Mouse (Mus musculus): ENCODE results near the gene Tmem179b.
A peak's percentile ranks its signal among the peaks of the same experiment; 100 is the strongest.

Gene Tmem179b

GRCm38 (mm10) chr19:8786008-8786781, 11.9 kb upstream of the Tmem179b start, which contains the start of gene Taf6l:
Taf6l (minus strand) TSS chr19:8786417.
- peak; percentile 92 to 96 for DNase-seq (ENCODE audit: low spot score in 2 of 2)

- peak; percentile 22 to 37 for DNase-seq (ENCODE audit: low spot score in 2 of 2)
Measured at GRCm38 (mm10) chr19:8774951-8775421, 719 bp upstream of the Tmem179b start.

GRCm38 (mm10) chr19:8773409-8773808, 858 bp downstream of the Tmem179b start:
- no peak for DNase-seq (ENCODE audit: low spot score in 2 of 2)

- peak in 1 of 2 experiments; percentile 41 for DNase-seq (ENCODE audit: low spot score in 2 of 2)
Measured at GRCm38 (mm10) chr19:8772996-8773395, 1.3 kb downstream of the Tmem179b start.

GRCm38 (mm10) chr19:8770567-8771270, 3.5 kb downstream of the Tmem179b start, which contains the start of gene Tmem223:
Tmem223 (plus strand) TSS chr19:8770996.
- peak; percentile 79 to 84 for DNase-seq (ENCODE audit: low spot score in 2 of 2)

GRCm38 (mm10) chr19:8765562-8765961, 8.7 kb downstream of the Tmem179b start:
- no peak for DNase-seq (ENCODE audit: low spot score in 2 of 2)

- DNase-seq (ENCODE audit: low spot score in 2 of 2): no peak
Measured at GRCm38 (mm10) chr19:8763276-8763675, 11.0 kb downstream of the Tmem179b start.

GRCm38 (mm10) chr19:8760757-8761156, 13.5 kb downstream of the Tmem179b start:
- DNase-seq (ENCODE audit: low spot score in 2 of 2): no peak

- no peak for DNase-seq (ENCODE audit: low spot score in 2 of 2)
Measured at GRCm38 (mm10) chr19:8758899-8759298, 15.4 kb downstream of the Tmem179b start.

- no peak for DNase-seq (ENCODE audit: low spot score in 2 of 2)
Measured at GRCm38 (mm10) chr19:8757471-8757998, 16.7 kb downstream of the Tmem179b start.

- peak; percentile 91 to 92 for DNase-seq (ENCODE audit: low spot score in 2 of 2)
Measured at GRCm38 (mm10) chr19:8756635-8757387, 17.5 kb downstream of the Tmem179b start, which contains the start of gene Nxf1. Nxf1 (plus strand) TSS chr19:8757073.

- DNase-seq (ENCODE audit: low spot score in 2 of 2): no peak
Measured at GRCm38 (mm10) chr19:8755652-8756051, 18.6 kb downstream of the Tmem179b start.

GRCm38 (mm10) chr19:8747368-8747767, 26.9 kb downstream of the Tmem179b start:
- no peak for DNase-seq (ENCODE audit: low spot score in 2 of 2)

- DNase-seq (ENCODE audit: low spot score in 2 of 2): no peak
Measured at GRCm38 (mm10) chr19:8745382-8745781, 28.9 kb downstream of the Tmem179b start.

GRCm38 (mm10) chr19:8742176-8742575, 32.1 kb downstream of the Tmem179b start:
- no peak for DNase-seq (ENCODE audit: low spot score in 2 of 2)

GRCm38 (mm10) chr19:8741243-8741869, 32.9 kb downstream of the Tmem179b start, which contains the start of gene Stx5a:
Stx5a (plus strand) TSS chr19:8741413.
- DNase-seq (ENCODE audit: low spot score in 2 of 2): peak; percentile 95 to 98

- DNase-seq (ENCODE audit: low spot score in 2 of 2): no peak
Measured at GRCm38 (mm10) chr19:8740603-8741002, 33.7 kb downstream of the Tmem179b start, which contains the start of gene 1700092M07Rik. 1700092M07Rik (plus strand) TSS chr19:8740718.

- DNase-seq (ENCODE audit: low spot score in 2 of 2): no peak
Measured at GRCm38 (mm10) chr19:8739646-8740045, 34.6 kb downstream of the Tmem179b start.

GRCm38 (mm10) chr19:8738911-8739310, 35.4 kb downstream of the Tmem179b start:
- DNase-seq (ENCODE audit: low spot score in 2 of 2): no peak

GRCm38 (mm10) chr19:8736160-8736467, 38.2 kb downstream of the Tmem179b start:
- DNase-seq (ENCODE audit: low spot score in 2 of 2): no peak
